Mouse (Mus musculus): ENCODE data around the gene Rnd1. TPM values are rescaled to one million over a fixed set of nuclear protein-coding genes. Genes with fewer than 3 reads are reported as not detected.

Rnd1 gene
- total and polyA plus RNA-seq, 3 experiments: 1.1 to 2.6 (median 1.3) TPM

DNA sequence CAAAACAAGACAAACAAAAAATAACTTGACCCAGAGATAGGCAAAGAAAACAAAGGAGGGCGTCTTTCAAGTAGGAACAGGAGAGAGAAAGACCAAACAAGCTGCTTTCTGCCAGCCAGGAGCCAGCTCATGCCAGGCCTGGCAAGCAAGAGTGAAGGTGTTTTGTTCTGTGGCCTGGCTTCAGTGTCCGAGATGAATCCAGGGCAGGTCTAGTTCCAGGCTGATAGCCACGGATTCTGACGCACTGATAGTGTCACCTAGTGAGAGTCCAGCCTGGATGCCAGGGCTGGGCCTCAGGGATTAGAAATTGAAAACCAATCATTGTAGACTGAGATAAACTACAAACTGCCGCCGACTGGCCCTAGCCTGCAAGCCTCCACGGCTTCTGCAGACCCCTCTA lies 716 bp upstream of the Rnd1 start:
- H3K9ac ChIP-seq (ENCODE audit: low read depth, low read length): no peak overlapping the region
- TF ChIP-seq POLR2A (IDR thresholded peaks at IDR 0.05; ENCODE audit: insufficient read depth, low read depth, low read length) (no peak), CTCF (IDR thresholded peaks at IDR 0.05) (no peak)
- no peak for DNase-seq
- H3K4me1 ChIP-seq (ENCODE audit: control insufficient read depth, insufficient read depth, low read length): peaks cover under 1% of the 10 kb centered on the region
- peak overlapping the region; percentile 47 for H3K27ac ChIP-seq
- no peaks in the 10 kb centered on the region for H3K79me2 ChIP-seq (replicated peaks; ENCODE audit: control insufficient read depth, insufficient read depth, low read length)
- WGBS: 62% methylated on average over 7 of the region's 7 CpGs
- H3K36me3 ChIP-seq (ENCODE audit: control insufficient read depth, insufficient read depth, low read length): no peaks in the 10 kb centered on the region
- H3K4me3 ChIP-seq: no peak overlapping the region
- intact Hi-C loops (cut with DNase I): no loop called here
- no peaks in the 10 kb centered on the region for H3K27me3 ChIP-seq (ENCODE audit: control insufficient read depth, insufficient read depth, low read length)

DNA sequence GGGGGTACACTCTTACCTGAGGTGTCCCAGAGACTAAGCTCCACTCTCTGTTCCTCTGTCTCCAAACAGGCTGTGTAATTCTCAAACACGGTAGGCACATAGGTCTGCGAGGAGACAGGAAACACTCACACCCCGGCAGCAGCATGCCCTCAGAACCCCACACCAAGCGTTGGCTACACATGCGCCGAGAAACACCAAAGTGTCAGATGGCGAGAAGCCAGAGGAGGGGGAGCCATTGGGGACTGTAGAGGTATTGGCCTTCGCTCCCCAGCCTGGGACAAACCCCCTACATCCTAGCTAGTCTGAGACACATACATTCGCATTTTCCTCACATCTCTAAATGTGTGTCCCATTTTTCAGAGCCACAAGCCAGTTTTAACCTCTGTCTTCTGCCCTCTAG lies 790 bp downstream of the Rnd1 start:
- H3K4me3 ChIP-seq: peak overlapping the region; percentile 76
- H3K9ac ChIP-seq (ENCODE audit: low read depth, low read length): peak overlapping the region; percentile 48
- no peak overlapping the region for H3K27ac ChIP-seq
- H3K4me1 ChIP-seq (ENCODE audit: control insufficient read depth, insufficient read depth, low read length): peaks cover 7% of the 10 kb centered on the region
- no peaks in the 10 kb centered on the region for H3K79me2 ChIP-seq (replicated peaks; ENCODE audit: control insufficient read depth, insufficient read depth, low read length)
- intact Hi-C loops (cut with DNase I): no loop called here
- no peaks in the 10 kb centered on the region for H3K36me3 ChIP-seq (ENCODE audit: control insufficient read depth, insufficient read depth, low read length)
- WGBS: 2% methylated on average over 9 of the region's 9 CpGs
- TF ChIP-seq CTCF (IDR thresholded peaks at IDR 0.05): no peak
- no peak for TF ChIP-seq POLR2A (IDR thresholded peaks at IDR 0.05; ENCODE audit: insufficient read depth, low read depth, low read length)
- no peak for TF ChIP-seq EP300 (IDR thresholded peaks at IDR 0.05; ENCODE audit: insufficient read depth, low read depth, low read length)
- no peak for DNase-seq
- H3K27me3 ChIP-seq (ENCODE audit: control insufficient read depth, insufficient read depth, low read length): no peaks in the 10 kb centered on the region

DNA sequence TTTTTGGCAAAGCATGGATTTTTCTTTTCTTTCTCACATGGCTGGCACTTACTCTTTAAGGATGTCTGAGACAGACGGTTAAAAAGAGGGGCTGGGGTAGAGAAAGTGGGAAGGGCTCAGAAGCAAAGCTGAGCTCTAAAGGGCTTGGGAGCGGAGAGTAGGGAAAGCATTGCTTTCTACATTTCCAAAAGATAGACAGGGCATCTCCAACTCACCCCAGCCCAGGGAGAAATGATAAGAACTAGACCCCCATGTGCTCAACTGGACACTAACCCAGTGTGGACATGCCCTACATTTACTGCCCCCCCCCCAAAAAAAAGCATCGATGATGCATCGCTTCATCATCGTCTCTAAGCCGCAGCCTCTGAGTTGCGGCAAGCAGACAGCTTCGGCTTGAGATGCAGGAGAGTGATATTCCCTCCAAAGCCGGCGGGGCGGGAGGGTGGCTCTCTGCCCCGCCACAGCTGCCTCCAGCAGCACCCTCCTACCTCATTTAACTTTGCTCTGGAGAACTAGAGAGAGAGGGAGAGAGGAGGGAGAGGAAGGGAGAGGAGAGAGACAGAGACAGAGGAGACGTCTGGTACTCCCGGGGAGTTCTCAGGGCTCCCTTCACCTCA lies 1.5 kb downstream of the Rnd1 start:
- no peak overlapping the region for H3K27ac ChIP-seq
- H3K36me3 ChIP-seq (ENCODE audit: control insufficient read depth, insufficient read depth, low read length): no peaks in the 10 kb centered on the region
- no peaks in the 10 kb centered on the region for H3K27me3 ChIP-seq (ENCODE audit: control insufficient read depth, insufficient read depth, low read length)
- WGBS: 11% methylated on average over 14 of the region's 14 CpGs
- peaks cover 7% of the 10 kb centered on the region for H3K4me1 ChIP-seq (ENCODE audit: control insufficient read depth, insufficient read depth, low read length)
- TF ChIP-seq CTCF (IDR thresholded peaks at IDR 0.05): no peak
- no peak for TF ChIP-seq EP300 (IDR thresholded peaks at IDR 0.05; ENCODE audit: insufficient read depth, low read depth, low read length)
- no peak for TF ChIP-seq POLR2A (IDR thresholded peaks at IDR 0.05; ENCODE audit: insufficient read depth, low read depth, low read length)
- no peak for DNase-seq
- H3K9ac ChIP-seq (ENCODE audit: low read depth, low read length): no peak overlapping the region
- no peaks in the 10 kb centered on the region for H3K79me2 ChIP-seq (replicated peaks; ENCODE audit: control insufficient read depth, insufficient read depth, low read length)
- intact Hi-C loops (cut with DNase I): no loop called here
- H3K4me3 ChIP-seq: peak overlapping the region; percentile 76; the same call in 1 of the 2 replicates

DNA sequence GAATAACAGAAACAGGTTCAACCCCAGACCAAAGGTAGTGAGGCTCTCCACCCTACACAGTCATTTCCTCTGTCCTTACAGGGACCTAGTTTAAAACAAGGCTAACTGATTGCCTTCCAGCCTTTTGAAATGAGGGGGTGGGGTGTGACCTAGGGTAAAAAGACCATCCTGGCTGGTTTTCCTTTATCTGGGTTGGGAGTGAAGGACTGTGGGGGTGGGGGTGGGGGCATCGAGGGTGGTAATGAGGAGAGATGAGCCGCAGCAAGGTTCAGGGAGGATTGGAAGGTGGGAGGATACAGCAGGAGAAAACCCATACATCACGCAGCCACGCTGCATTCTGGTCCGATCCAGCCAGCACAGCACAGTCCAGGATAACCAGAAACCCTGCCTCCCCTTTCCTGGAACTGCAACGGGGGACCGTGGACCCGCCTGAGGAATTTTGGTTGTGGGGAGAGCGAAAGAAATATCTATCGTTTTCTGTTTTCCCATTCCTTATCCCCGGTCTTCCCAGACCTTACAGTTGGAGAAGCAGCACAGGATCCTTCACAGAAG lies 2.2 kb downstream of the Rnd1 start:
- DNase-seq: no peak
- WGBS: 36% methylated on average over 11 of the region's 11 CpGs
- Histone ChIP-seq H3K9ac (ENCODE audit: low read depth, low read length) (no peak overlapping the region), H3K36me3 (ENCODE audit: control insufficient read depth, insufficient read depth, low read length) (no peaks in the 10 kb centered on the region), H3K4me1 (ENCODE audit: control insufficient read depth, insufficient read depth, low read length) (peaks cover 7% of the 10 kb centered on the region), H3K27ac (no peak overlapping the region), H3K27me3 (ENCODE audit: control insufficient read depth, insufficient read depth, low read length) (no peaks in the 10 kb centered on the region), H3K4me3 (no peak overlapping the region), H3K79me2 (replicated peaks; ENCODE audit: control insufficient read depth, insufficient read depth, low read length) (no peaks in the 10 kb centered on the region)
- intact Hi-C loops (cut with DNase I): no loop called here
- TF ChIP-seq EP300 (IDR thresholded peaks at IDR 0.05; ENCODE audit: insufficient read depth, low read depth, low read length) (no peak), CTCF (IDR thresholded peaks at IDR 0.05) (no peak), POLR2A (IDR thresholded peaks at IDR 0.05; ENCODE audit: insufficient read depth, low read depth, low read length) (no peak)

DNA sequence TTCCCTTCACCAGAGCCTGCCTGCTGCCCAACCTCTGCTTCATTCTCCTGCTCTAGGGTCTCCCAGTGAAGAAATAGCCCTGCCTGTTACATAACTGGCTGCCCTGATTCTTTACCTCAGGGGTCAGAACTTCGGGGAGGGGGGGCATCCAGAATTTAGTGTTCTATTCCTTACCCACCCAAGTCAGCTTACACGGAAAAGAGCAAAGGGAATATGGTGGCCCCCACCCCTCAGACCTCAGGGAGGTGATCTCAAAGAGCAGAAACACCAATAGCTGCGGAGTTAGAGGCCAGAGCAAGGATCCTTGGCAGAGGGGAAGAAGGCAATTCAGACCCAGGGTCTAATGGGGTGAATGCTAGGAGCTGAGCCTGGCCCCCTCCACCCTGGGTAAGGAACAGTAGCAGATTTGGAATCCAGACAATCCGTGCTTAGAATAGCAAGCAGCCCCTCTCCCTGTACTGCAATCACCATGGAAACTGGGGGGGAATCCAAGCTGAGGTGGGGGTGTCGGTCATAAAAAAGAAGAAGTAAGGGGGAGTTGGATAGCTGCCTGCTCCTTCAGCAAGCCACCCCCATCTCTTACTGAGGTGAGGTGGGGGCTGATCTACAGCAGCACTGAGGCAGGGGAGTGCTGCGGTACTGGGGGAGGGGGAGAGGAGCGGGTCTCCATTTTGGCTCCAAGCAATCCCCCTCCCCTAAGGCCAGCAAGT lies 2.8 kb downstream of the Rnd1 start:
- WGBS: 61% methylated on average over 7 of the region's 7 CpGs
- H3K27me3 ChIP-seq (ENCODE audit: control insufficient read depth, insufficient read depth, low read length): no peaks in the 10 kb centered on the region

GRCm38 (mm10) chr15:98673732-98674131 lies 3.5 kb downstream of the Rnd1 start:
- peaks cover 7% of the 10 kb centered on the region for H3K4me1 ChIP-seq (ENCODE audit: control insufficient read depth, insufficient read depth, low read length)
- H3K9ac ChIP-seq (ENCODE audit: low read depth, low read length): no peak overlapping the region
- no peaks in the 10 kb centered on the region for H3K36me3 ChIP-seq (ENCODE audit: control insufficient read depth, insufficient read depth, low read length)
- WGBS: 91% methylated on average over 7 of the region's 7 CpGs
- no peak for DNase-seq
- H3K4me3 ChIP-seq: no peak overlapping the region
- H3K79me2 ChIP-seq (replicated peaks; ENCODE audit: control insufficient read depth, insufficient read depth, low read length): no peaks in the 10 kb centered on the region
- no peaks in the 10 kb centered on the region for H3K27me3 ChIP-seq (ENCODE audit: control insufficient read depth, insufficient read depth, low read length)
- no peak overlapping the region for H3K27ac ChIP-seq
- intact Hi-C loops (cut with DNase I): no loop called here
- TF ChIP-seq POLR2A (IDR thresholded peaks at IDR 0.05; ENCODE audit: insufficient read depth, low read depth, low read length): no peak
- TF ChIP-seq CTCF (IDR thresholded peaks at IDR 0.05): no peak
- TF ChIP-seq EP300 (IDR thresholded peaks at IDR 0.05; ENCODE audit: insufficient read depth, low read depth, low read length): no peak

More for the DNA sequence above, 2.8 kb downstream of the Rnd1 start:
- no peak for DNase-seq
- TF ChIP-seq CTCF (IDR thresholded peaks at IDR 0.05) (no peak), POLR2A (IDR thresholded peaks at IDR 0.05; ENCODE audit: insufficient read depth, low read depth, low read length) (no peak), EP300 (IDR thresholded peaks at IDR 0.05; ENCODE audit: insufficient read depth, low read depth, low read length) (no peak)
- Histone ChIP-seq H3K27ac (no peak overlapping the region), H3K4me1 (ENCODE audit: control insufficient read depth, insufficient read depth, low read length) (peaks cover 7% of the 10 kb centered on the region), H3K4me3 (no peak overlapping the region), H3K36me3 (ENCODE audit: control insufficient read depth, insufficient read depth, low read length) (no peaks in the 10 kb centered on the region), H3K9ac (ENCODE audit: low read depth, low read length) (no peak overlapping the region), H3K79me2 (replicated peaks; ENCODE audit: control insufficient read depth, insufficient read depth, low read length) (no peaks in the 10 kb centered on the region)
- intact Hi-C loops (cut with DNase I): no loop called here

All from heart, adult 2 months (tissue).